Mouse (Mus musculus): ENCODE results near the gene Dhdds. TPM values are rescaled to one million over a fixed set of nuclear protein-coding genes. Genes with fewer than 3 reads are reported as not detected.

Dhdds gene
- 41.2 and 47.7 TPM in 2 replicates for polyA plus RNA-seq (2021; fragmentation: Nextera tagmentation)
- long read RNA-seq, experiment 1, transcript Dhdds-201 (9 exons, 3,133 nt) = major isoform, 9 of 28 reads
- long read RNA-seq, experiment 1, transcript Dhdds-209 (9 exons, 3,219 nt) = minor isoform, 8 of 28 reads
- long read RNA-seq, experiment 1, partial matches to known transcripts = 1 of 28 reads
- long read RNA-seq, experiment 1, other reads (novel, unspliced or antisense) = 5 of 28 reads
- long read RNA-seq, experiment 2, transcript Dhdds-204 (9 exons, 2,038 nt) = minor isoform, 18 of 114 reads
- long read RNA-seq, experiment 2, transcript Dhdds-201 (9 exons, 3,133 nt) = minor isoform, 18 of 114 reads
- long read RNA-seq, experiment 2, transcript Dhdds-205 (9 exons, 890 nt) = minor isoform, 7 of 114 reads
- long read RNA-seq, experiment 2, transcript Dhdds-209 (9 exons, 3,219 nt) = major isoform, 48 of 114 reads
- long read RNA-seq, experiment 2, partial matches to known transcripts = 2 of 114 reads
- long read RNA-seq, experiment 2, other reads (novel, unspliced or antisense) = 20 of 114 reads

GRCm38 (mm10) chr4:134000466-134001438 is at the start of gene Dhdds:
TSS of gene Dhdds (minus strand) at chr4:134000918.

GRCm38 (mm10) chr4:134018779-134019145 is 18.0 kb upstream of the Dhdds start, which contains the start of gene Lin28a:
TSS of gene Lin28a (minus strand) at chr4:134018841.

GRCm38 (mm10) chr4:133968150-133968921 is 32.4 kb downstream of the Dhdds start, which contains the start of gene Hmgn2:
TSS of gene Hmgn2 (minus strand) at chr4:133968650.

Other genes with a start within 250 kb of the Dhdds start
- gene Arid1a, start 244.1 kb downstream of the Dhdds start, polyA plus RNA-seq (2021; fragmentation: Nextera tagmentation) = 7.8 and 9.0 TPM in 2 replicates
- 7.2 and 8.3 TPM in 2 replicates for gene Rps6ka1, start 113.1 kb downstream of the Dhdds start, polyA plus RNA-seq (2021; fragmentation: Nextera tagmentation)
- gene Hmgn2, start 32.3 kb downstream of the Dhdds start, polyA plus RNA-seq (2021; fragmentation: Nextera tagmentation) = 235 and 280 TPM in 2 replicates
- gene Lin28a, start 17.9 kb upstream of the Dhdds start, polyA plus RNA-seq (2021; fragmentation: Nextera tagmentation) = not detected in 2 replicates
- gene Zfp683, start 52.9 kb upstream of the Dhdds start, polyA plus RNA-seq (2021; fragmentation: Nextera tagmentation) = not detected in 2 replicates
- gene Crybg2, start 59.9 kb upstream of the Dhdds start, polyA plus RNA-seq (2021; fragmentation: Nextera tagmentation) = 1.3 and 2.4 TPM in 2 replicates
- 11.8 and 18.3 TPM in 2 replicates for gene Cd52, start 94.2 kb upstream of the Dhdds start, polyA plus RNA-seq (2021; fragmentation: Nextera tagmentation)
- 9.2 and 13.8 TPM in 2 replicates for gene Ubxn11, start 101.7 kb upstream of the Dhdds start, polyA plus RNA-seq (2021; fragmentation: Nextera tagmentation)
- 819 and 825 TPM in 2 replicates for gene Sh3bgrl3, start 127.9 kb upstream of the Dhdds start, polyA plus RNA-seq (2021; fragmentation: Nextera tagmentation)
- gene Cep85, start 186.2 kb upstream of the Dhdds start, polyA plus RNA-seq (2021; fragmentation: Nextera tagmentation) = 10.9 and 14.8 TPM in 2 replicates
- gene Gm7534, start 202.1 kb upstream of the Dhdds start, polyA plus RNA-seq (2021; fragmentation: Nextera tagmentation) = not detected in 2 replicates
- gene Catsper4, start 226.5 kb upstream of the Dhdds start, polyA plus RNA-seq (2021; fragmentation: Nextera tagmentation) = not detected in 2 replicates
- 0.19 TPM in 1 of 2 replicates, not detected in the other for gene Cnksr1, start 237.5 kb upstream of the Dhdds start, polyA plus RNA-seq (2021; fragmentation: Nextera tagmentation)
- gene E130218I03Rik, start 242.7 kb upstream of the Dhdds start, polyA plus RNA-seq (2021; fragmentation: Nextera tagmentation) = 0.35 and 0.53 TPM in 2 replicates
- gene Zfp593, start 244.7 kb upstream of the Dhdds start, polyA plus RNA-seq (2021; fragmentation: Nextera tagmentation) = 13.4 and 14.4 TPM in 2 replicates
- 0.33 and 0.40 TPM in 2 replicates for gene Gm30191, start 246.0 kb upstream of the Dhdds start, polyA plus RNA-seq (2021; fragmentation: Nextera tagmentation)

Data from layer of hippocampus, adult 6 months (tissue).